Mouse (Mus musculus): ENCODE results near the gene Kcna5.
A peak's percentile ranks its signal among the peaks of the same experiment; 100 is the strongest.

Kcna5 gene

DNA sequence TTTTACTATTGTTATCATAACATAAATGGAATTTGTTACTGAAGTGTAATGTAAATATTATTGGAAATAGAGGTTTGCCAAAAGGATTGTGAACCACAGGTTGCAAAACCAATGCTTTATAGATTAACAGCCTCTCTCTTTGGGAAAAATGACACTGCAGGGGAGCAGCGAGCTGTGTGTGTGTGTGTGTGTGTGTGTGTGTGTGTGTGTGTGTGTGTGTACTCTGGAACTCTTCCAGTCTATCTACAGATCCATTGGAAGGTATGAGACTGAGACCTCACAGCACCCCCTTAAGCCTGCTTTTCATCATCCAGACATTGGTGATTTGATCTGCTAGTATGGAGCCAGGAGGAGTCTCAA lies 679 bp upstream of the Kcna5 start:
- no peak for DNase-seq

DNA sequence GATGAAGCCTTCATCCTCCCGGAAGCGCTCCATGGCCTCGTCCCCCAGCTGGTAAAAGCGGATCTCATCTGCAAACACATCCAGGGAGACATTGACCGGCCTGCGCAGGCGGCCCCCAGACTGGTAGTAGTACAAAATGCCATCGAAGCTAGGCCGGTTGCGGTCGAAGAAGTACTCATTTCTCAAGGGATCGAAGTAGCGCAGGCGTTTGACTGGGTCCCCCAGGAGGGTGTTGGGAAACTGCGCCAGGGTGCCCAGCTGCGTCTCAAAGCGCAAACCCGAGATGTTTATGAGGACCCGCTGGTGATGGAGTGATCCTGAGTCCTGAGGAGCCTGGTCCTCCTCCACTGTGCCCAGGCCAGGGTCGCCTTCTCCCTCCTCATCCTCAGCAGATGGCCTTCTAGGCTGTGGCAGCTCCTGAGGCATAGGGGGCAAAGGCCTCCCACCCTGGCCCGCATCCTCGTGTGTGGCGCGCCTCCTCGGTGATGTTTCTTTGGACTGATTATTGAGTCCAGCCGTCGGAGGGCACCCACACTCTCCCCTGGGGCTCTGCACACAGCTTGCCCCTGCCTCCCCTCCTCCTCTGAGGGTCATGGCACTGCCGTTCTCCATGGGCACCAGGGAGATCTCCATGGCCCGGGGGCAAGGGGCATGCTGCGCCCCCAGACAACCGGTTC lies 543 bp downstream of the Kcna5 start:
- DNase-seq = no peak

DNA sequence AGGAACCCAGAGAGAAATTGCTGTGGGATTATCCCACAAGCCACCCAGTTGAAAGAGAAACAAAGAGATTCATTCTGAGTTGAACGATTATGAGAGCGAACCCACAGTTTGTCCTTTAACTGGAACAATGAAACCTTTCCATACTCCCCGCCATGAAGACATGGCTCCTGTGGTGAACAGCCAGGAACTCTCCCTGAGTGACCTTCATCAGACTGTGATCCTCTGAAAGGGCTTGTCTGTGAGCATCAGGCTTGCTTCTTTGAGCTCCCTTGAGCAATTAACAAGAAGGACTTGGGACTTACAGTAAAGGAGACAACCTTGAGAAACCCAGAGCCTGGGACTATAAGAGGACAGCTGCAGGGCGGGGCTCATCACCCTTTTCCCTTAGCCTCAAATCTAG lies 3.9 kb downstream of the Kcna5 start:
- DNase-seq = no peak

DNA sequence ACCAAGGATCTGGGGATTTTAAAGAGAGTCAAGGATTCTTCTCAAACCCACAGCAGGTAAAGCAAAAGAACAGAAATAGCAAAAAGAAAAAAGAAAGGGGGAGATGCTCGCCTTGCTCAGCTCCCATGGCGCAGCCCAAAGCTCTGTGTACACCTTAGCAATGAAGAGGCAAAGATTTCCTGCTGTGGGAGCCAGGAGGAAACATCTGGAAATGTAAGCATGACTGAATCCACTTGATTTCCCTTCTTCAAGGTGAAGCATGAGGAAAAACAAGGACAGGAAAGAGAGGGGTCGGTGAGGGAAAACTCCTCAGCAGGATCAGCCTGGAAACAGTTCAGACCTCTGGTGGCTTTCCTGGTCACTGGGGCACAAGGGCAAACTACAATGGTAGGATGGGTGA lies 5.2 kb downstream of the Kcna5 start:
- no peak for DNase-seq

DNA sequence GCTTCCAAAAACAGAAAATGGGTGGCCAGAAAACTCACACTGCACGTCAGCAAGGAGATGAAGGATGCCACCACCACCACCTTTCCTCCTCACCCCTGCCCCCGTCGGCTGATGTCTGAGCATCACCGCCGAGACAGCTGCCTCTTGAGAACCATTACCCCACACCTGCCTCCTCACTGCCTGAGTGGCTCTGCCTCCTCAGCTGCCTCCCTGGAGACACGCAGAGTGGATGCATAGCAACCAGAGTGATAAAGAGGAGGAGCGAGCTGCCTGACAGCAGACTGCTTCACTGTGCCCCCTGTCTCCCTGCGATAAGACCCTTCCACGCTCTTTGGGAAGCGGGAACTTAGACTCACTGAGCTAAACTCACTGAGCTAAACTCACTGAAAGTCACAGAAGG lies 20.5 kb downstream of the Kcna5 start:
- DNase-seq = no peak

DNA sequence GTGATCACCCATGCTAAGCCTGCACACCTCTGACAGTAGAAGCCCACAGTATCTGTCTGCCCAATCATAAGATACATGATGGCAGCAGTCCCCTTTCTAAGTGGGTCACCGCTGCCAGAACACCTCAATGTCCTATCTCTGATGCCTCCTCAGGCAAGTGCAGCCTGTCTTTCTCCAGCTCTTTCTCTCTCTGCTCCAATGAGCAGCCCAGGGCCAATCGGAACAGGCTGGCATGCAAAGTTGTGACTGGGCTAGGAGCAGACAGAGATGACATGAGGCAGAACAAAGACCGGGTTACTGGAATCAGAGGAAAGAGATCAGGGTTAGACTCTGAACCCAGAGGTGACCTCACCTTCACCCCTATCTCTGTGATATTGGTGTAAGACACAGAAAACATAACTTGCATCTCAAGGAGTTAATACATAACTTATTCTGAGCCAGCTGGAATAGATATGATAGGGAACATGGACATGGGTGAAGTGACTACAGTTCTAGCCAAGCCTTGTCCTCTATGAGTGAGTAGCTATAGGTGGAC lies 21.4 kb downstream of the Kcna5 start:
- no peak for DNase-seq

DNA sequence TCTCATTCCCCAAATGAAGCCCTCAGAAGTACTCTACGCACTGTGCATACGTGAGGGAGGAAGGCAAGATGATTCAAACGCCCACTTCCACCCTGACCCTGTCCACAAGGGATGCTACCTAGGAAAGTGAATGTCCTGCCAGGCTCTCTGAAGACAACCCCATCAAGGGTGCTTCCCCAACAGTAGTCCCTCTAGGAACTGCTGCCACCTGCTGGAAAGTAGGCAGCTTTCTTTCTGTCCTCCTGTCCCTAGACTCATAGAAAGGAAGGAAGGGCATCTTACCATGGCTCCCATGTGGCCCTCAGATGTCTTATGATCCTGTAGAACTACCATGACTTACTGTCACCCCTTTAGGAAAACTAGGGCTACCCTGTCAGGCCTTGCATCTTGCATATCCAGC lies 22.1 kb downstream of the Kcna5 start:
- DNase-seq = peak in 1 of 2 experiments; percentile 53

DNA sequence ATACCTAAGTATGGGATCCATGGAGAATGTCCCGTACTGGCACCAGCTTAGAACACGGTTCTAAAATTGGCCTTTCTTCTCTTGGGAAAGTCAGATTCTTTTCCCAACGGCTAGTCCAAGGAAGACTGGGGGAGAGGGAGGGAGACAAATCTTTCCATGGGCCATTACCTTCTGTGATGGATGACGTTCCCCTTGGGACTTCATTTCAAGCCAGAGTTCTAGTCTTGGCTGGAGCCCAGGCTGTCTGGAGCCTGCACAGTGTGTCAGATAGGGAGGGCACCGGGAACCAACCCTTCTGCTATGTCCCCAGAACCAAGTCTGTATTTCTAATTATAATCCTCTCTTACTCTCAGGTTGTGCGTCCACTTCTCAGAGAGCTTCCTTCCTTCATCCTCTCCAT lies 26.5 kb downstream of the Kcna5 start:
- DNase-seq = no peak

DNA sequence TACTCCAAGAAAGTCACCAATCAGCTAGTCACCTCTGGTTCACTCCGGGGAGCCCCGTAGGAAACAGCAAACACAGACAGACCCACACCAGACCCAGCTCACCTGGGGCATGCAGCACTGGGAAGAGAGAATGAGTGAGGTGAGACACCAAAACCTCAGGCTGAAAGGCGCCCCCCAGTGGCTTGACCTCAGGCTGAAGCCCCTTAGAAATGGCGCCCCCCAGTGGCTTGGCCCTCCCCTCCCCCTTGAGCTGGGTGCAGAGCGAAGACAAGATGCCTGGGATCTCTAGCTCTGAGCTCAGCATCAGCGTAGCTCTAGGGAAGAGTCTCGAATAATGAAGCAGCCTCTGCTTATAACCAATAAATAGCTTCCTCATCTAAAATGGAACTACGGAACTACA lies 31.3 kb downstream of the Kcna5 start:
- peak in 1 of 2 experiments; percentile 46 for DNase-seq

DNA sequence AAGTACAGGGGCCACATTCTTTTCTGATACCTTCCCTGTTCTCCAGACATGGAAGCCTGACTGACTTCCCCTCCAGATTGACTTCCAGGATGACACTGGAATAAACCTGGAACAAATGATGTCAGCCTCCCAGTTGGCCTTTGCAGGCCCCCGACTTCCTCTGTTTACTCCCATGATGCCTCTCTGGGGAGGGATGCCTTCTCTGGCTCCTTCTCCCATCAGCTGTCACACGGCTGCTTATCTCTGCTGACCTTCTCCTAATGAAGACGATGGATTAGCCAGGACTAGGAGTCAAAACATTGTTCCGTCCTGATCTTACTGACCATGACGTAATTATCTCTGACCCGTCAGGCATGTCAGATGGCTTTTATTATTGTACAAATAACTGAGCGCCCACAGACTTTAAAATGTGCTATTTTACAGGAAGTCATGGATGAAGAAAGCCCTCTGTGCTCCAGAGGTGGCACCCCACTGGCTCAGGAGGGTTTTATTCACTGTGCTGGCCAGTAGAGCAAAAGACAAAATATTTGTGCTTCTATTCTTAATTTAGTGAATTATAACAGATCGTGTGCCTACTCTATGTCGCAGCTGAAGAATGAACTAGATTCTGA lies 32.4 kb downstream of the Kcna5 start:
- no peak for DNase-seq

DNA sequence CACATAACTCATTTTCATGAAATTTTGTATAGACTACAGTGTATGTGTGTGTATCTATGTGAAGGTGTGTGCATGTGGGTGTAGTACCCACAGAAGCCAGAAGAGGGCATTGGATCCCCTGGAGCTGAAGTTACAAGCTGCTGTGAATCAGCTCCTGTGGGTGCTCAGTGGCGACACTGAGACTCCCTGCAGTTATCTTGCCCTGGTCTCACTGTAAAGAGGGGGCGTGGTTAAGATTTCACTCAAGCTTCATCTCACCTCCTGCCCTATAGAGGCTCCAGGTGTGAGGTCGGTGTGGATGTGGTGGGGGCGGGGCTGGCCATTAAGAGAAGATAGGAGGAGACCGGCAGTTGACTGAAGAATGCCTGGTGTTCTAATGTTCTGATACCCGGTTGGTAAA lies 34.2 kb downstream of the Kcna5 start:
- no peak for DNase-seq

DNA sequence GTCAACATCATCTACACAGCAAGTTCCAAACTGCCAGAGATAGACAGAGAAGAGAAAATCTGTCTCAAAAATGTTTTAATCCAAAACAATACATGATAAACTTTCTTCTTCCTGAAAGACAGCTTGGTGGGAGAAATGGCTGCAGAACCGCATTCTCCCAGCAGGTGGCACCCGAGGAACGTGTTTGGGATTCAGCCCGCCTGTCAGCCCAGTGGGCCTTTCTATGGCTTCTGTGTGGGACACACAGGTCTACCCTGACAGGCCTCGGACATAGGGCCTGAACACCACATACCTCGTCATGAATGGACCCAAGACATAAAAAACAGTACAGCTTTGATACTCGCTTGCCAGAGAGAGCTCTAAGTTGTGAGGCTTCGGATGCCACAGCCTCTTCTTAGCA lies 35.1 kb downstream of the Kcna5 start:
- DNase-seq = peak; percentile 89 to 92

DNA sequence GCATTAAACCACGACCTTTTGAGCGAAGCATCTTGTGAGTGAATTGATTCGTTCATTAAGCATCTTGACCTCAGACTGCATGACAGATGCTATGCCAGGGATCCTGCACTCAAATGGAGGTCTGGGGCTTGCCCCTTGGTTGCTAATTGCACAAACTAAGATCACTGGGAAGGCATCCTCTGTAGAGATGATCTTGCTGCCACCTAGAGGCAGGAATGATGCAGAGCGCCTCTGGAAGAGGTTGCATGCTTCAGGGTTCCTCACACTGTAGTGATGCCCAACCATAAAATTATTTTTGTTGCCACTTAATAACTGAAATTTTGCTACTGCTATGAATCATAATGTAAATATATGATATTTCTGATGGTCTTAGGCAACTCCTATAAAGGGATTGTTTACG lies 37.3 kb downstream of the Kcna5 start:
- peak; percentile 77 to 85 for DNase-seq

DNA sequence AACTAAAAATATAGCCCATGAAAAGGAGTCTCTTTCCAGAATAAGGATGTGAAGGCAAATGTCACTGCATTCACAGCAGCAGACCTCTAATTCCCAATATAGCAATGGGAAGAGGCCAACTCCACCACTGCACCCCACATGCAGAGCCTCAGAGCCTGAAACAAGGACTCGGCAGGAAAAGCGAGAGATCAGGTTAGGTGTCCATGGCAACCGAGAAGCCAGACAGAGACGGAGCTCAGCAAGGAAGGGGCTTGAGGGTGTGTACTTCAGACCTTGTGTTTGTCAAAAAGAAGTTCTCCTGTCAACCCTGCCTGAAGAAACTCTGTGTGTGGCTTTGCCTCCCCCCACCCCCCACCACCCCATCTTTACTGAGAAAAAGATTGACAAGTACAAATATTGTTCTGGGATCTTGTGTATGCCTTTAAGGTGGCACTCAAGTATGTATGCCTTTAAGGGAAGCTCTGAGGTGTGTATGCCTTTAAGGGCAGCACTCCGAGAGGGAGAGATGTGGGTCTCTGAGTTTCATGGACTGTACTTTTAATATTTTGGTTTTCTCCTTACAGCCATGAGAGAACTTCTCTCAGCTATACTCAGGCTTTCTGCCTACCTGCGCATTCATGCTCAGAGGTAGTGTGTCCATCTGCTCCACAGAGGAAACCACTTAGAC lies 37.9 kb downstream of the Kcna5 start:
- peak in 1 of 2 experiments; percentile 16 for DNase-seq

DNA sequence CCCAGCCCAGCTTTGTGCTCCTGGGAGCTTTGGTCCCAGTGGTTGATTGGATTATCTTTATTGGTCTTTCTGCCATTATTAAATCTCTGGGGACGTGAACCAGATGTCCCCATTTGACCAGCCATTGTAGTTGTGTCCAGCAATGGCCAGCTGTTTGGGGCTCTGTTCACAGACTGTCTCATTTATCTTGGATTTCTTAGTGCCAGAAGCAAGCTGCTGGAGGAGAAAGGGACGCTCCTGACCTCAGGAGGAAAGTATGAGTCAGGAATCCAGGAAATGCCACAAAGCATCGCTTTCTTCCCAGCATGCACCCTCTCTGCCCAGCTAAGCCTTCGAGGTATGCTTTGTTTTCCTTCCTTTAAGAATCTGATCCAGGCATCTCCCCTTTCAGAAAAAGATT lies 48.1 kb downstream of the Kcna5 start:
- no peak for DNase-seq

DNA sequence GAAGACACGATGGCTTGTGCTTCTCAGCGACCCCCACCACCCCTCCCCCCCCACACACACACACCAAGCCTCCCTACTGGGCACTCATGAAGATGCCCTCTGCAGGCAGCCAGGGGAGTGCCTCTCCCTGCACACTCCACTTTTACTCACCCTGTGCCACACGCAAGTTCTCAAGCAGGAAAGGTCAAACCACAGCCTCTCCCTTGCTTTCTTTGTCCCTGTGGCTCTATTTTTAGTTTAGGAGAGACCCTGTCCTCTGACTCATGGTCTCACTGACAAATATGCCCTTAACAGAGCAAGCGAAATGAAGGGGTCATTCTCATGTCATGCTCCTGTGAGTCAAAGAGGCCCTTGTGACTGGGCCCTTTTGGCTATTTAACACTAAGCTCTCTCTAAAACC lies 50.3 kb downstream of the Kcna5 start:
- no peak for DNase-seq

DNA sequence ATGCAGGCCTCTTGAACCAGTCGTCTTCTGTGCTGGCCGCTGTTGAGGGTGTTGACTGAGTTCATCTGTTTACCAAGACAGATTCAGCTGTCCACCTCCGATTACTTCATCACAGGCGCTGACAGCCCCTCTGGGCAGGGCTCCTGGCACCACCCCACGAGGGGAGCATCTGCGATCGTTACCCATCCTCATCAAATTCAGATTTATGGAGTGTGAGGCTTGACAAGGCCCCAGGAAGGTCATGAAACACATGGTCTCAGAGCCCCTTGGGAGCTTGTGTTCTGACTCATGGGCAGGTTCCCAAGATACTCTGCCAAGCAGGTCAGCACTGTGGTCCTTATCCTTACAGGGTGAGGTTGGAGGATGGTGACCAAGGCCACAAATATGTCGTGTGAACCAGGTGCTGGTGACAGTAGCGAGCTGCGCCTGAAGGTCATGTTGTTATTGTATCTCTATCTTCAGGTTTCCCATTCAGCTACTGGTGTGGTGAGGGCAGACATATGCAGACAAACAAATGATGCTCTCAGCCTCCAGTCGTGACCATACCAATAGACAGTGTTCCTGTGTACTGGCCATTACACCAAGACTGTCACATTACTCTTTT lies 51.8 kb downstream of the Kcna5 start:
- DNase-seq = peak in 1 of 2 experiments; percentile 43

All from cerebellum, postnatal 25 days (tissue).